Mouse (Mus musculus) right cerebral cortex, adult 18-20 months (tissue): ENCODE measurements around the gene Zbtb18.

Experiments used
- DNase-seq: peaks from one replicate; pipeline ENCODE4 v3.0.0; 2022; ENCODE audit warnings: mixed read lengths

The Zbtb18 gene

DNA sequence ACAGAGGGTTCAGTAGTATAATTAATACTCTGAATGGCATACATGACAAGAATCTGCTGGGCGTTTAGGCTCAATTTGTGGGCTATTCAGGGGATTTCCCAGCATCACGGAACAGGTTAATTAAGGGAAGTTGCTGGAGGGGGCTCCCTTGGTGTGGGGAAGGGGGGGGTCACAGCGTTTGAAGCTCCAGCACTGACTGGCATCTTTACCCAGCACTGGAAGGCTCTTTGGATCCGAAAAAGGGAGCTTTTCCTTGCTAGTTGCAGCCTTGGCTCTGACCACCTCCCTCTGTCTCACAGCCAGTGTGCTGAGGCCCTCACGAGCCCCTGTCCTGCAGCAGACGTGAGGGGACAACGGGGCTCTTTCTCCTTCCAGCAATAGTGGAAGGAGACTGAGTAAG, 42.5 kb downstream of the Zbtb18 start:
- no peak for DNase-seq

DNA sequence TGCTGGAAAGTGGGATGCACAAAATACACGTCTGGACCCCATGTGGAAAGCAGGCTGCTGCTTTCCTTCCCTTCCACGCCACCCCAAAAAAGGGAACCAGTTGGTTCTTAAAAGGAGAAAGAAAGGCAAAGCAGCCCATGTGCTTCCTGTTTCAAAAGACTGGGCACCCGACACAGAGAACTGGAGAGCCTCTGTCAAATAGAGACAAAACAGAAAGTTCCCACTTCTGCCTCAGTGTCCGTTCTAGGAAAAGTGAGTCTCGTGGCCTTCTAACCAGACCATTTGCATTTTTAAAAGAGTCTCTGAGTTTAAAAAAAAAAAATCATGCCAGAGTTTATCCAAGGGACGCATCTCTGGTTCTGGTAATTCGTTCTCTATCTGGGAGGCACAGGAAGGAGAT, 47.7 kb downstream of the Zbtb18 start:
- DNase-seq = no peak

DNA sequence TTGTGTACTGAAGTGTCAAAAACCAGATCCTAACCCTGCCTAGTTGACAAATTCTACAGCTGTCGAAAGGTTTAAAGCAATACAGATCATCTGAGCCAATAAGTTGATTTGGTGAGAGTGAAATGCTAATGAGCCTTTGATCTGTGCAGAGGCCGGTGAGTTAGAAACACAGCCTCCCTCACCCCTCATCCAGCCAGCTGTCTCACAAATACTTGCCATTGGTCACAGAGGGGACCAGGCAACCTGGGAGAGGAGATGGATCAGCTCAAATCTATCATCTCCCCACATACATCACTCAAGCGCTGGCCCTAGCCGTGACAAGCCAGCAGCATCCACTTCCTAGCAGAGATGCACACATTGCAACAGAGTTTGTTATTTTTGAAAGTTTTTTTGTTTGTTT, 48.7 kb downstream of the Zbtb18 start:
- DNase-seq = no peak

DNA sequence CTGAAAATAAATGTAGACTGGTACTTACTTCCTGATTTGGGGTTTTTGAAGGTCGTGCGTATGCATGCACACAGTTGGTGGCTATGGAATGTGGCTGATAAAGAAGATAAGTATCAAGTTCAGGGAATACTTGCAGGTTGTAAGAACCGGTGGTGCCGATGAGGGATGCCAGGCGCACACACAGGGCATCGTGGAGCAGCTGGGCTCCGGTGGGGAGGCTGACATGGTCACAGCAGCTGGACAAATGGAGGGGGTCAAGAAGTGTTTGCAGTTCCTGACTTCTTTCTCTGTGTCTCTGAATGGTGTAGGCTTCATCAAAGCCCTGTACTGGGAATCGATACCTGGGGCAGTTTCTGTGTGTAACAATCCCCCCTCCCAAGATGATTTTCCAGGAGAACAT, 49.1 kb downstream of the Zbtb18 start:
- DNase-seq = no peak

DNA sequence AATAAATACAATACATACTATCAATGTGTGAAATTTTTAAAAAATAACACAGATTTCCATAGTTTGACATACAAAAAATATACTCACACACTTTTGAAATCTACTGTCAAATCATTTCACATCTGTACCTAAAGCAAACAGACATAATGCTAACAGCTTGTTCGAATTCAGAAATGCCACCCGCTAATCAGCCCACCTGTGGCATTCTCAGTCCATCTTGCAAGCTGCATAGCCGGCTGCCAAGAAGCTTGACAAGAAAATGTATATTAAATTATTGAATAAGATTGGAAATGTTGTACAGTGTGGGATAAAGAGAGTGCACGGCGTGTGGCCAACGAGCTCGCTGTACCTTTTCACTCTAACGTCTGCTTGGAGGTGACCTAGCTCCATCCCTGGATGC, 52.2 kb downstream of the Zbtb18 start:
- no peak for DNase-seq

DNA sequence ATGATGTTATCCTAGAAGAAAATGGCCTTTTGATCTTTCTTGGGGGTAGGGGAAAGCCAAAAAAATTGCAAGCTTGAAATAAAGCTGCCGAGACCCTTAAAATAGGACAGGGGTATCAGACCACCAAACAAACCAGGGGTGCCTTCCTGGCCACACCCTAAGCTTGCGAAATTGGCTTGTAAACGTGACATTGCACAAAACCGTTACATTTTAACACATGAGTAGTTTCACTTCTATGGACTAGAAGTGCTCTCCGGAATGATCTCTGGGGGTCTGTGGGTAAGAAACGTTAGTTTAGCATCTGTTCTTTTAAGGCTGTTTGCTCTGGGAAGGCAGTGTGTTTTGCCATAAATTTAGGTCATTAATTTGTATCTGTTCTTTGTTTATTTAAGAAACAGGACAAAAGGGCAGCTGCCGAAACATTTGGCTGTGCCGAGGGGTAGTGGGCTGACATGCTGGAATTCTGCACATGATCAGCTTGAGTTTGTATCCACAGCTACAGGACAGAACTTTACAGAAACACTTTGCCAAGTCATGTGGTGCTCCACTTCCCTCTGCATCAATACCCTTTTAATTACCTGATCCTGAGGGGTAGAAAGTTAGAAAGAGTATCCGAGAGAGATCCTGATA, 52.9 kb downstream of the Zbtb18 start:
- no peak for DNase-seq
